Mouse (Mus musculus): Measurements from ENCODE around the gene Narf. TPM values are rescaled to one million over a fixed set of nuclear protein-coding genes. Genes with fewer than 3 reads are reported as not detected.

Gene Narf
- polyA plus RNA-seq, 1 experiment from 2014 or later, result 45.6 TPM

DNA sequence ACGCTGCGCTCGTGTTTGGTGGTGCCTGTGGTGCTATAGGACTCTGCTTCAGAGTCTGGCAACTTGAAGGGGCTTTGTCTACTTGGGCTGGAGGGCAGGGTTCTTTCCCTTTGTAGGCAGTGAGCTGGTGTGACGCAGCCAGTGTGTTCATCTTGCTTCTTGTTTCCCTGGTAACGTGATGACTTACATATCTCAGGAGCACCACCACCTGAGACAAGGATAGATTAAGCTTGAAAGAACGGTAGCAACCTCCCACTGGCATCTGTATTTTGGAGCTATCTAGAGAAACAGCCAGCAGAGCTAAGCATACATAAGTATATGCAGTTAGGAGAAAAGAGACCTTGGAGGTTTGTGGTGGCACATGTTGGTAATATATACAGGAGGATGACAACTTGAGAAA lies 68.3 kb downstream of the Narf start:
- 91% methylated on average over 6 of the region's 6 CpGs for WGBS
- no peak overlapping the region for H3K4me3 ChIP-seq (replicated peaks)

More for the DNA sequence above, 68.3 kb downstream of the Narf start:
- H3K27ac ChIP-seq, result no peak overlapping the region
- ATAC-seq (ENCODE audit: insufficient read depth, low FRiP score, low read depth), result no peak
- H3K36me3 ChIP-seq, result peaks cover 39% of the 10 kb centered on the region
- no peak overlapping the region for H3K4me2 ChIP-seq
- H3K27me3 ChIP-seq (replicated peaks), result no peaks in the 10 kb centered on the region
- H3K9ac ChIP-seq, result no peak overlapping the region
- no peaks in the 10 kb centered on the region for H3K4me1 ChIP-seq
- H3K9me3 ChIP-seq, result no peaks in the 10 kb centered on the region

Other genes with a start within 250 kb of the Narf start
- gene Csnk1d, start 245.9 kb upstream of the Narf start, polyA plus RNA-seq (2015; fragmentation: Nextera tagmentation; extraction: Ambion mirVana), result 110 and 119 TPM in 2 replicates
- 2.6 and 3.3 TPM in 2 replicates for gene Cd7, start 197.8 kb upstream of the Narf start, polyA plus RNA-seq (2015; fragmentation: Nextera tagmentation; extraction: Ambion mirVana)
- 0.92 and 1.3 TPM in 2 replicates for gene Sectm1b, start 173.7 kb upstream of the Narf start, polyA plus RNA-seq (2015; fragmentation: Nextera tagmentation; extraction: Ambion mirVana)
- 0.57 and 0.93 TPM in 2 replicates for gene Sectm1a, start 156.0 kb upstream of the Narf start, polyA plus RNA-seq (2015; fragmentation: Nextera tagmentation; extraction: Ambion mirVana)
- not detected in 2 replicates for gene Tex19.2, start 118.6 kb upstream of the Narf start, polyA plus RNA-seq (2015; fragmentation: Nextera tagmentation; extraction: Ambion mirVana)
- 0.08 TPM in 1 of 2 replicates, not detected in the other for gene Tex19.1, start 91.1 kb upstream of the Narf start, polyA plus RNA-seq (2015; fragmentation: Nextera tagmentation; extraction: Ambion mirVana)
- gene Uts2r, start 77.0 kb upstream of the Narf start, polyA plus RNA-seq (2015; fragmentation: Nextera tagmentation; extraction: Ambion mirVana), result not detected in 2 replicates
- 8.1 and 9.2 TPM in 2 replicates for gene Hexdc, start 32.8 kb upstream of the Narf start, polyA plus RNA-seq (2015; fragmentation: Nextera tagmentation; extraction: Ambion mirVana)
- 30.4 and 30.5 TPM in 2 replicates for gene Ogfod3, start 32.5 kb upstream of the Narf start, polyA plus RNA-seq (2015; fragmentation: Nextera tagmentation; extraction: Ambion mirVana)
- gene Cybc1, start 7.9 kb upstream of the Narf start, polyA plus RNA-seq (2015; fragmentation: Nextera tagmentation; extraction: Ambion mirVana), result 32.5 and 34.6 TPM in 2 replicates
- gene Foxk2, start 22.7 kb downstream of the Narf start, polyA plus RNA-seq (2015; fragmentation: Nextera tagmentation; extraction: Ambion mirVana), result 8.6 and 9.8 TPM in 2 replicates
- gene Wdr45b, start 117.2 kb downstream of the Narf start, polyA plus RNA-seq (2015; fragmentation: Nextera tagmentation; extraction: Ambion mirVana), result 79.6 and 82.9 TPM in 2 replicates
- 7.1 and 7.6 TPM in 2 replicates for gene Rab40b, start 151.0 kb downstream of the Narf start, polyA plus RNA-seq (2015; fragmentation: Nextera tagmentation; extraction: Ambion mirVana)
- gene Fn3krp, start 184.1 kb downstream of the Narf start, polyA plus RNA-seq (2015; fragmentation: Nextera tagmentation; extraction: Ambion mirVana), result 7.8 and 9.9 TPM in 2 replicates
- 2.1 and 3.6 TPM in 2 replicates for gene Fn3k, start 197.7 kb downstream of the Narf start, polyA plus RNA-seq (2015; fragmentation: Nextera tagmentation; extraction: Ambion mirVana)
- 34.6 and 38.7 TPM in 2 replicates for gene Tbcd, start 214.7 kb downstream of the Narf start, polyA plus RNA-seq (2015; fragmentation: Nextera tagmentation; extraction: Ambion mirVana)